Mouse (Mus musculus): ENCODE data around the gene Arid3b. TPM values are rescaled to one million over a fixed set of nuclear protein-coding genes. Genes with fewer than 3 reads are reported as not detected.

Arid3b gene
- total and polyA plus RNA-seq, 3 experiments = 3.4 to 8.8 (median 5.5) TPM

- no peak for DNase-seq
Measured at GRCm38 (mm10) chr9:57775736-57776135, 60.9 kb downstream of the Arid3b start.

- DNase-seq = no peak
Measured at GRCm38 (mm10) chr9:57775026-57775425, 61.6 kb downstream of the Arid3b start.

DNA sequence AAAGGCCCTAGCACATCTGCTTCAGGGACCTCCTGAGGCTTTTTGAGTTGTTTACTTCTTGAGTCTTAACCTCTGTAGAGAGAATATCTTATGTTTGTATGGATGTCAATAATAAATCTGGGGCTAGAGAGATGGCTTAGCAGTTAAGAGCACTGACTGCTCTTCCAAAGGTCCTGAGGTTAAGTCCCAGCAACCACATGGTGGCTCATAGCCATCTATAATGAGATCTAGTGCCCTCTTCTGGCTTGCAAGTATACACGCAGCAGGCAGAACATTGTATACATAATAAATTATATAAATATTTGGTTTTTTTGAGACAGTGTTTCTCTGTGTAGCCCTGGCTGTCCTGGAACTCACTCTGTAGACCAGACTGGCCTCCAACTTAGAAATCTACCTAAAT is 62.4 kb downstream of the Arid3b start:
- DNase-seq = no peak

- no peak for DNase-seq
Measured at GRCm38 (mm10) chr9:57773754-57774153, 62.8 kb downstream of the Arid3b start.

DNA sequence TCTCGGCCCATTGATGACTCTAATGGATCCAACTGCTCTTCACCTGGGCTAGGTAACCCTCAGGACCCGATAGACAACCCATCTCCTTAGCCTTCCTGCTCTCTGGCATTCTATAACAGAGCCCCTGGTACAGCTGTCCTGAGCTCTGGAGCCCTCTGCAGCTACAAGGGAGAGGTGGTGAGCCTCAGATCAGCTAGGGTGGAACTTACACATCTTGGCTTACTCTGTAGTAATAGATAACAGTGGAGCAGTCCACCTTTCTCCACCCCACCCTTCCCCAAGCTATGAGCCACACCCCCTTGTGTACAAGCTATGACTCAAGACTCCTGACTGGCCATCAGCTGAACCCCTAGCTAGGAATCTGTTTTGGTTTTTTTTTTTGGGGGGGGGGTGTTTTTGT is 65.8 kb downstream of the Arid3b start:
- DNase-seq = no peak

DNA sequence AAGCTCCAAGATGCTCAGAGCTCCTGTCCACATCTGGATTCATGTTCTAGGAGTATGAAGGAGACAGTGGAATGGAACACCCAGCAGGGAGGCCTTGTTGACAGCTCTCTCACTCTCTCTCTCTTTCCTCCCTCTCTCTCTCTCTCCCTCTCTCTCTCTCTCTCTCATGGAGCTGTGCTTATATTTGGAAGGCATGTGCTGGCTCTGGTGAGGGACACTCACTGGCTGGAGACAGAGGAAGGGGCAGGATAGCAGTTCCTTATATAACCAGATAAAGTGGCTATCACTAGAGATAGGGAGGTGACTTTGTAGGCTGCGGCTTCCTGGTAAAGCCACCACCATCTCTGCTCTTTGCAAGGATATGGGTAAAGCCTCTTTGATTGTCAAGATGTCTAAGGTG is 66.4 kb downstream of the Arid3b start:
- DNase-seq = no peak

DNA sequence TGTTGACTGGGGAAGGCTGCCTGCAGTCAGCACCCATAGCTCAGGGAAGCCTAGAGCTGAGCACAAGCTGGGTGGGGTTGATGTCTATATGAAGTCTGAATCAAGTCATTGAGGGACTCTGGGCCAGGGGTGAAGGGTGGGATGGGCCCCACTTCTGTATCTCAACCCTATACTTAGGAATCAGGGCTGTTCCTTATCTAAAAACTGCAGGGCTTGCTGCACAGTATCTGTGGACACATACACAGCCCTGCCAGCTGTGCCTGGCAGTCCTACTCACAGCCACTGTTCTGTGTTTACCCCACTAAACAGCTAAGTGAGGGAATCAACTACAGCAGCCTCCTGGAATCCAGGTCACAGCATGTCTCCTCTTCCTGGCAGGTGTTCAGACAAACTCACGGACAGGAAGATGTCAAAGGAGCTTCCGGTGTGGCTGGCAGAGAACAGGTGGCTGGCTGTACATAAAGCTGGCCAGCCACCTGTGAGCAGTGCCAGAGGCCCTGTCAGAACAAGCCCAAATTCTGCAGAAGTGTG is 67.0 kb downstream of the Arid3b start:
- DNase-seq = no peak

- DNase-seq = no peak
Measured at GRCm38 (mm10) chr9:57767231-57767630, 69.4 kb downstream of the Arid3b start.

DNA sequence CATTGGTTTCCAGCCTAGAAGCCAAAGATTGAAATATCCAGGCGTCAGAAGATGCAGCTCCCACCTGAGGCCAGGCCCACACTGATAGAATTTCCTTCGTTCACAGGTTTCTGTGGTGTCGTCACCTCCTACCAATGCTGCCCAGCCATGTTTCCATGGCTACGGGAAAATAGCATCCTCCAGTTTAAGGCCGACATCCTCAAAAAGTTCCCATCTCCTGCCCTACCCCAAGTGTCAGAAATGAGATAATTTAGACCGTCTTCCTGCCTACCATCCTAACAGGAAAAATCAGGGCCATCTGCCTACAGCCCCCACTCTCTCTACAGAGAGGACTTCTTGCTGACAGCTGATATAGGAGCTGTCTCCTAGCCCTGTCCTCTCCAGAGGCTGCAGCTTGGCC is 70.2 kb downstream of the Arid3b start:
- DNase-seq = no peak

DNA sequence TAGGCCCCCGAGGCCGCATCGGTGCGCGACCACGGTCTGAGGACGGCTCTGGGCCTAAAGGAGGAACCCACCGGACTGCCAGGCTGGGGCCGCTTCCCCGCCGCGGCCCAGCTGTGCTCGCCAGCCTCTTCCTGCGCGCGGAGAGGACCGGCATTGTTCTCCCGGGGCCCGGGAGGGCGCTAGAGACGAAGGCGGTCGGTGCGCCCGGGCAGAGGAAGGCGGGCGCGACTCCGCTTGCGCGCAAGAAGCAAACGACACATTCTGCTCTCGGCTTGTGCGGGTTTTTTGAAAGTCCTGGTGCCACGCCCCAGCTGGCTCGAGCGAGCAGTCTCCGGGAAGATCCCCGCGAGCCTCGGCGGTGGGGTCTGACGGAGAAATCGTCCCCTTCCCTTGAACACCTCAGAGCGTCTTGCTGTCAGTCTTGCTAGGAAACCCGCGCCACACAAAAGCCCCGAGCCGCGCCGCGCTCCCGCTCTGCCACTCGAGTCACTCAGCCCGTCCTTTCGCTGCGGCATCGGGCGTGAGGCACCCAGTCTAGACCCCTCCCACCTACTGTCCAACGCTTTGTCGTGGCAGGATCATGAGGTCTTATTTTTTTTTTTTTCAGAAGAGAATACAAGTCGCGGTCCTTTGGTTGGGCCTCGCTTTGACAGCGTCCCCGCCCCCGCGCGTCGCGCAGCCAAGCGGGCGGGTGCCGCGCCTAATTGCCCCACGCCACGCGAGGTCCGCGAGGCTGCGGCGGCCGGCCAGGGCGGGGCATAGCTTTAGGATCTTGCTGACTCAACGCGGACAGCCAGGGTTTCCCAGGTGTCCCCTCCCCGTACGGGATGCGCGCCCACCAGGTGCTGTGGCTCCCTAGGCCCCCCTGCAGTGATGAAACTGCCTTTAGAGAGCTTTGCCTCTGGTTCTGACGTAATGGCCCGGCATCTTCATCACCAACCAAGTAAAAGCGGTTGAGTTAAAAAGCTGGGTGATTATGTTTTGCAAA is 70.9 kb downstream of the Arid3b start, which contains the start of gene Clk3:
Clk3 (minus strand) TSS at position 497 of the 988 bp plus-strand sequence.
- no peak for DNase-seq

- DNase-seq = peak; percentile 98
Measured at GRCm38 (mm10) chr9:57764974-57765363, 71.6 kb downstream of the Arid3b start.

- DNase-seq = peak; percentile 87
Measured at GRCm38 (mm10) chr9:57764147-57764973, 72.2 kb downstream of the Arid3b start.

DNA sequence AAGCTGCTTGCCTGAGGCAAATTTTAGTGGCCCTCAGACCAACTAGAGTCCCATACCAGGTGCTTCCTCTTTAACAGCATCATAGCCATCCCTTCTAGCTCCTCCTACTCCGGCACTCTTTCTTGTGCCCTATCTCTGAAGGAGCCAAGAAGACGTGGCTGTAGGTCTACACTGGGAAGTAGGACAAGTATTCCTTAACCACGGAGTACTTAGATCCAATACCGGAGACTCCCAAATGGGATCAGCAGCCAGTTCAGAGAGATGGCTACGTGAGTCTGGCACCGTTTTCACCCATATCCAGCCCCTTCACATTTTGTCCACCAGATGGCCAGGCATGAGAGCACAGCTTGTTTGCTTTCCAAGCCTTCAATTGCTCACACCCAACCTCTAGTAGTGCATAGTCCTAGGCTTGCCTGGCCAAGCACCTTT is 74.0 kb downstream of the Arid3b start:
- DNase-seq = peak; percentile 51

GRCm38 (mm10) chr9:57761563-57762551 is 74.7 kb downstream of the Arid3b start:
- no peak for DNase-seq

GRCm38 (mm10) chr9:57760416-57761146 is 76.0 kb downstream of the Arid3b start:
- DNase-seq = no peak

DNA sequence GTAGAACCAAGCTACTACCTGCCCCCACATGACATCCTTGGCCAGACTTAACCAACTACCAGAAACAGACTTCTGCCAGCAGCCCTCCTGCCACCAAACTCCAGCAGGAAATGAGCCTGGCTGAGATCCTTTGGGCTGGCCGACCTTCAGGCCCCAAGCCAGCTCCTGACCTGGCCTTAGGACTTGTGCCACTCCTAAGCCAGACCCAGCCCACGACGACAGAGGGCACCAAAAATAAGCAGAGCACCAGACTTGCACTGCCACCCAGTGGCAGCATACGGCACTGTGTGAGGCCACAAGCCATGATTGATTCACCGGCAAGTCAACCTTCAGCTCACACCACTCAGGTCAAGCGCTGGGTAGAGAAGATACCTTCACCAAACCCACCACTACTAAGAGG is 77.3 kb downstream of the Arid3b start:
- peak; percentile 91 for DNase-seq

DNA sequence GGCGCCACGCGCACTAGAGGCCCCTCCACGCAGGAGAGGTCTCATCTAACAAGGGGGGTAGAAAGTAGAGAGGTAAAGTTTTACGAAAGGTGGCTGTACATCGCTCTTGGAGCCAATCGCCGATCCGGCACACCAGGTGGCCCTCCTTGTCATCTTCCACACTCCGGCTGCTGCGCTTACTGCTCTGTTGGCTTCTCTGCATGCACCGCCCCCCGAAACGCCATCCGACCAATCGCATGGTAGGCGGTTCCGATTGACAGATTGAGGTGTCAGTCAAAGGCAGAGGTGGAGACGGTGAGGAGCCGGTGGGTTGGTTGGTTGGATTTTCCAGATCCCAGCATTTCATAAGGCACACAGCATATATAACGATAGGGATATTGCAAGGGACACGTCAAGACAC is 78.1 kb downstream of the Arid3b start:
- DNase-seq = no peak

DNA sequence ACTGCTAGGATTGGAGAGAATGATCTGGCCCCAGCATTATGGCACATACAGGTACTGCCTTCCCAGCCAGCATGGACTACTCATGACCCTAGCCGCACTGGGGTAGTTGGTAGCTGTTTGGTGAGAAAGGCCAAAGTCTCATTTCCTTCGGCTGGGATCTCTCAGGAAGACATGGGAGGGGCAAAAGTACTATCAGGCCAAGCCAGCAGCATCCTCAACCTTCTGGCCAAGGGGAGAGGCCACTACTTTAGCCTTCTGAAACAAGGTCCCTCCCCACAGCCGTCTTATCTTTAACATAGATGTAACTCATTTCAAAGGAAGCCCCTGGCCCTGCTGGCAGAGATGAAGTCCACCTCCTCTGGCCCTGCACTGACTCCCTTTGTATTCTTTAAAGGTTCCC is 79.0 kb downstream of the Arid3b start:
- DNase-seq = no peak

DNA sequence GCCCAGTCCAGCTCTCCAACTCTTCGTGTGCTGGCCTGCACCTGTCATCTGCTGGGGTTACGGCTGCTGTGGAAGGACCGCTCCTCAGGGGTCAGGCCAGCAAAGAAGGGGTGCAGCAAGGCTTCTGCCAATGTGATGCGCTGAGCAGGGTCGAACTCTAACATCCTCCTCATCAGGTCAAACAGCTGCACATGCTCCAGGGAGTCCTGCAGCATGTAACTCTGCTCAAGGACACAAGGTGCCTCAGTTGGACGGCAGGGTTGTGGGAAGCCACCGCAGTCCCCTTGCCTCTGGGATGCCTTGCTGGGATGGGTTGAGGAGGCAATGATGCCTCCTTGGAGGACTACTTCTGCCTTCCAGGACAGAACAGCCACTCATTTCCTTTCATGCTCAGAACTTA is 85.7 kb downstream of the Arid3b start:
- DNase-seq = no peak

- DNase-seq = no peak
Measured at GRCm38 (mm10) chr9:57748831-57749230, 87.8 kb downstream of the Arid3b start.

- DNase-seq = no peak
Measured at GRCm38 (mm10) chr9:57748137-57748536, 88.5 kb downstream of the Arid3b start.

Data from adrenal gland, adult 2 months (tissue).